Mouse (Mus musculus): Measurements from ENCODE around the gene Nbl1.

Gene Nbl1

GRCm38 (mm10) chr4:139092356-139093195 is at the start of gene Nbl1:
Nbl1 (minus strand) TSS chr4:139092993.
- no peak for DNase-seq (ENCODE audit: low spot score)

- DNase-seq (ENCODE audit: low spot score), result no peak
Measured at GRCm38 (mm10) chr4:139141785-139142184, 49.0 kb upstream of the Nbl1 start.

GRCm38 (mm10) chr4:139140267-139140666 is 47.5 kb upstream of the Nbl1 start:
- no peak for DNase-seq (ENCODE audit: low spot score)

DNA sequence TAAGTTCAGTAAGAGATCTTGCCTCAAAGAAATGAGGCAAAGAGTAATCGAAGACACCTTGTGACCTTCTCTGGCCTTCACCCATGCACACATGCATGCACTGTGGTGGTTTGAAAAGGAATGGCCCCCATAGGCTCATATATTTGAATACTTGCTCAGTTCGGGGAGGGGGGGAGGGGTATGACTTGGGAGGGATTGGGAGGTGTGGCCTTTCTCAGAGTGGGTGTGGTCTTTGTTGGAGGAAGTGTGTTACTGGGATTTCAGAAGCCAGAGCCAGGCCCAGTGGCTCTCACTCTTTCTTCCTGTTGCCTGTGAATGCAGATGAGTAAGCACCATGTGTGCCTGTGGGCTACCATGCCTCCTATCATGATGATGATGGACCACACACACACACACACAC is 43.2 kb upstream of the Nbl1 start:
- DNase-seq (ENCODE audit: low spot score), result no peak

DNA sequence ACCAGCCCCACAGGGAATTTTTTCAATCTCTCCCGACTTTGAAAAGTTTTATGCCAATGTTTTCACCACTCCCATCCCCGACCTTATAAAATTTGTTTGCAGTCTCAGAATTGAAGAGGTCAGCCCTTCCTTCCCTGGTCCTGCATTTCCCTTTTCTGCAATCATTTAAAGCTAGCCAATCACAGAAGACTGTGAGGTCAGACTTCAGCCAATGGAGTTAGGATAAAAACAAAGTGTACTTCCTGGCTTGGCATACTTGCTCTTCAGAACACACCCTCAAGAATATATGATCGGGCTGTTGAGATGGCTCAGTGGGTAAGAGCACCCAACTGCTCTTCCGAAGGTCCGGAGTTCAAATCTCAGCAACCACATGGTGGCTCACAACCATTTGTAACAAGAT is 40.3 kb upstream of the Nbl1 start:
- no peak for DNase-seq (ENCODE audit: low spot score)

DNA sequence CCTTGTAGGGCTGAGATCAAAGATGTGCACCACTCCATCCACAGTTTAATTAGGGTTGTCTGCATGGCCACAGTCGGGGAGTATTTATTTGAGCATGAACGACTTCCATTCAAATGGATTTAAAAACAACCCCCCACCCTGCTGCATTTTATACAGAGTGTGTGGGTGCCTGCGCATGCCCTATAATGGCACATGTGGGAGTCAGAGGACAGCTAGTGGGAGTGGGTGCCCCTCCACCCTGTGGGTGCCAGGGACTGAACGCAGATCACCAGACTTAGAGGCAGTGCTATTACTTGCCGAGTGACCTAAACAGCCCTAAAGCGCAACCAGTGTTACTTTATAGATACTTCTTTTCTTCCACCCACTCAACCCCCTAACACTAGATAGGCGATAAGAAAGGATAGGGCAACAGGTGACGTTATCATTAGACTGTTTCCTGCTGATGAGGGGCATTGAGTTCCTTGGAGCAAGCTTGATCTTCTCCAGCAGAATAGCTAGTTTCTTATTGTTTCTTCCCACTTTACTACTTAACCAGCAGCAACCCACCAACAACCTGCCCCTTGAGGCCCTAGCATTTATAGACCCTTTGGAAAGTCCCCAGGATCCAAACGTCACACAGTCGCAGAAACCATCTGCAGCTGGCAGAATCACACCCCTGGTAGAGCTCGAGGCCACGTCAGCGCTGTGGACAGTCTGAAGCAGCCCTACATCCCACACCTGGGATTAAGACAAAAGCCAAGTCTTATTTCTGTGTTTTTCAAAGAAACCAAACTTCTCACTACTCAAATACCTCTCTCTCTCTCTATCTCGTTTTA is 39.3 kb upstream of the Nbl1 start:
- no peak for DNase-seq (ENCODE audit: low spot score)

DNA sequence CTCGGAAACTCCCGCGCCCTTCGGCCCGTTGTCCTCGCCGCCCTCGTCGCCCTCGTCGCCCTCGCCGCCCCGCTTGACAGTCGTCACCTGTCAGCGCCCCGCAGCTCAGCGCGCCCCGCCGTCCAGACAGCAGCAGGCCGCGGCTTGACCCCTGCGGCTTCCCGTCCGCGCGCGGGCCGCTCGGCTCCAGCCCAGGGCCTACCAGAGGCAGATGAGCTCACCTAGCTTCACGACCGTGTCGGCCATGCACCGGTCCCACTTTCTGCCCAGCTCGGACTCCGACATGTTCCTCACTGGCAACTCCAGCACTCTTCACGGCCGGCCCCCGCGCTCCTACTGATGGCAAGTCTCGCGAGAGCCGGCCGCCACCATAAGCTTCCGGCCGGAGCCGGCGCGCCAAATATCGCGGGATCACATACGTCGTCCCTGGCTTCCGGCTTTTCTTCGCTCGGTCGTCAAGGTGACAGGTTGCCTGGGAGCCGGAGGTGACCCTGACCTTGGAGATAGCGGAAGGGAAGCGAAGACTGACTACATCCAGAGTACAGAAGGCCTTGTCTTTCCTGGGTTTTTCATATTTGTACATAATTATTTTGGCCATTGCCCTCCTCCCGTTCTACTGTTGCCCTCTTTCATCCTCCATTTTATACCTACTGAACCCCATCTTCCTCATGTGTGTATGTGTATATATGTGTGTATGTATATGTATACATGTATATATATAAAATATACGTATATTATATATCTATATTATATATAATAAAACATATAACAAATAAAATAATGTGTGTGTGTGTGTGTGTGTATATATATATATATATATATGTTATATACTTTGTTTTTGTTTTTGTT is 38.1 kb upstream of the Nbl1 start, which contains the start of gene Minos1:
Minos1 (minus strand) TSS at position 413 of the 849 bp plus-strand sequence.
- peak; percentile 98 for DNase-seq (ENCODE audit: low spot score)

DNA sequence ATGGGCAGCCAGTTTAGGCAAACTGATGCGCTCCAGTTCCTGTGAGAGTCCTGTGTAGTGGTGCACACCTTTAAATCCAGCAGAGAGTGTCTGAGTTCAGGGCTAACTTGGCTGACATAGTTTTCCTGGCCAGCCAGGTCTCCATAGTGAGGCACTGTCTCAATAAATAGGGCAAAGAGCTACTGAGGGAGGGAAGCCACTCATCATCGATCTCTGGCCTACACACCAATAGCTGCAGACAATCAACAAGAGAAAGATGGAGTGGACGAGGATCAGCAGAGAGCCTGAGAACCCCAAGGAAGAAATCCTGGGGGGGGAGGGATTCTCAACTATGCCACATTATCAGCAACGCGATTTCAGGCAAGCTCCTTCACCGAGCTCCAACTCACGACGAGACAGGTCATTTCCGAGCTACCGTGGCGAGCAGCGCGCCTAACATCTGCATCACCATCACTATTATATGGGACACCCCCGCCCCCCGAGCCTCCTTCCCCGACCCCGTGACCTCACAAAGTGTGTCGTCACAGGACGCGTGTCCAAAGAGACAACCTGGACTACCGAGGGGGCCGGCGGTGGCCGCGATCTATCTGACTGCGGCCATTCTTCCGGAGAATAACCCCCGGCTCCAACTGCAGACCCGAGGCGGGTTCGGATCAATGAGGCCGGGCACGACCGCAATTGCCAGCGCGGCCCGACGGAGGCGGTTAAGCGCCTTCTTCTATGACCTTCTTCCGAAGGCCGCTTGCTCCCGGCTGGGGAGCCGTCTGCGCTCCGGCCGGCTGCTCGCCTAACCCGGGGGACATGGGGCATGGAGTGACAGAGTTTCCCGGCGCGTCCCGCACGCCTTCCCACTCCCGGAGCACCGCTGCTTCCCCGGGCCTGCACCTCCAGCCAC is 37.3 kb upstream of the Nbl1 start:
- peak; percentile 52 for DNase-seq (ENCODE audit: low spot score)

- no peak for DNase-seq (ENCODE audit: low spot score)
Measured at GRCm38 (mm10) chr4:139126475-139126874, 33.7 kb upstream of the Nbl1 start.

GRCm38 (mm10) chr4:139124940-139125339 is 32.1 kb upstream of the Nbl1 start:
- DNase-seq (ENCODE audit: low spot score), result no peak

DNA sequence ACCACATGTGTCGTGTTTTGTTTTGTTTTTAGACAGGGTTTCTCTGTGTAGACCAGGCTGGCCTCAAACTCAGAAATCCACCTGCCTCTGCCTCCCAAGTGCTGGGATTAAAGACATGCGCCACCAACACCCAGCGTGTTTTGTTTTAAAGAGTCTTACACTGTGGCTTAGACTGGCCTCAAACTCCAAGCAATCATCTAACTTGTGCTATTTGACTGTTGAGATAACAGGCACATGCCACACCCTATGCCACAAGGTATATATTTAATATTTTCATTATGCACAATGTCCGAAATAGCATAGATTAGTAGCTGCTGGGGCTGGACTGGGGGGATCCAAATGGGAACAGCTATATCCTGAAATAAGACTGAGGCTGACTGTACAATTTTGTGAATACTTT is 29.8 kb upstream of the Nbl1 start:
- no peak for DNase-seq (ENCODE audit: low spot score)

DNA sequence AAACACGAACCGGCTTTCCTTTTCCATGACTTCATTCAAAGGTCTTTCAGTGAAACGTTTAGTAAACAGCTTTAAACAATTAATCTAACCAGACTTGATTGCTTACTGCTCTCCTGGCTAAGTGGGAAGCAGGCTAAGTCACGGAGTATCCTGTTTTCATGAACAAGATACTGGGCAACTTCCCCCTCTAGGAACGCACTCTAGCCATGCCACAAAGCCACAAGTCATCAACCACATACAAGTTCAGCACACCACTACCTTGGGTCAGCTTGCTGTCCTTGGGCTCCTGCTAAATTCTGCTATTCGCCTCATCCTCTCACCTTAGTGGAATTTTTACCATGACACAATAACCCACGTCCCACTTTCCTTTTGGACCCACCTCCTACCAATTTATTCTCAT is 28.2 kb upstream of the Nbl1 start:
- DNase-seq (ENCODE audit: low spot score), result no peak

DNA sequence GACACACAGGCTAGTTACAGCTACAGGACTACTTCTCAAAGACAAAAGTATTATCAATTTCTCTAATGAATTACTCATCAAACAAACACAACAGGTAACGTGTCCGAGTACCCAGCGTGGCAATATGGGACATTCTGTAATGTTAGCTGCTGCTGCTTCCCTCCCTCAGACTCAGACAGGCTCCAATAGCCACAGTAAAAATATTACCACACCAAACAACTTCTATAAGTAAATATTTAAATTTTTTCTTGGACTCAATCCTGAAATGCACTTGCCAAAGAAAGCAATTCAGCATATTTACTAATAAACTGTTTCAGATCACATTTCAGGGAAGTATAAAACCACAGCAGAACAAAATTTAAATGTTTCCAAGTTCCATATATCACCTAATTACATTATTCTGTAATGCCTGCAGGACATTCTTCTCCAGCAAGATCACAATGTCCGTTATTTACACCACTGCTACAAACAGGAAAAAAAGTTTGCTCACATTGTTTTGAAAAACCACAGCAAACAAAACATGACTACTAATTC is 27.6 kb upstream of the Nbl1 start:
- DNase-seq (ENCODE audit: low spot score), result no peak

DNA sequence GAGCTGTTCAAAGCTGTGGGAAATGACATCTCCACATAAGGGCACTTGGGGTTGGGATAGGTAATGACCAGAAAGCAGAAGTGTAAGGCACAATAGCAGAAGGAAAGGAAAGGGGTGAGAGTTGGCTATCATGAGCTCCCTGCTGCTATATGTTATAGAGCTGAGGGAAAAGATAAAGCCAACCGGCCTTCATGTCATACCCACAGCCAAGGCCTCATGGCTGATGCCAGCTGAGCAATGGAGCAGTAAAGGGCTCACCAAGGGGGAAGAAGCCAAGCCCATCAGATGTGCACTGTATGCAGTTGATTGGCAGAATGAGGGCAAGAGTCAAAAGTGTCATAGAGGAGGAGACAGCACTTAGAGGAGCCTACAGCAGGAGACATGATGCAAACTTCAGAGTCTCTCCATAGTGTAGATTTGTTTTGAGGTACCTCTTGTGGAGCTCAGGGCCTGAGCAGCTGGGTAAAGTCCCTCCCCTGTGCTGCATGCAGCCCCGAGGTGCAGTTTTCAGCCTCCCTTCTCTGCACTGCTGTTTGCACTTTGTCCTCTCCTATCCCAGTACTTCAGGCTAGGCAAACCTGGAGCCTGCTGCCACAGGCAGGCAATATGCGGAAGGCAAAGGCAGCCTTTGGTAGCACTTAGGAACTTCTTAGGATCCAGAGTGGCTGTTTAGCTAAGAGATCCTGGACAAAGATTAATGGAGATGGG is 23.7 kb upstream of the Nbl1 start:
- DNase-seq (ENCODE audit: low spot score), result peak; percentile 39

DNA sequence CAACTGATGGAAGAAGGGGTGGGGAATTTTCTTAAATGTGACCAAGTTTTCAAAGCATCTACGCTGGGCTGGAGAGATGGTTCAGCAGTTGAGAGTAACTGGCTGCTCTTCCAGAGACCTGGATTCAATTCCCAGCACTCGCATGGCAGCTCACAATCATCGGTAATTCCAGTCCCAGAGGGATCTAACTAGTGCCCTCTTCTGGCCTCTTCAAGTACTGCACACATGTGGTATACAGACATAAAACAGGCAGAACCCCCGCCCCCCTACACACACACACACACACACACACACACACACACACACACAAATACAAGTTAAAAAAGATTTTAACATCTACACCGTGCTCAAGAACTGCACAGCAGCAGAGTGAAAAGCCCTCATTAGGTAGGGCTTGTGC is 22.9 kb upstream of the Nbl1 start:
- no peak for DNase-seq (ENCODE audit: low spot score)

DNA sequence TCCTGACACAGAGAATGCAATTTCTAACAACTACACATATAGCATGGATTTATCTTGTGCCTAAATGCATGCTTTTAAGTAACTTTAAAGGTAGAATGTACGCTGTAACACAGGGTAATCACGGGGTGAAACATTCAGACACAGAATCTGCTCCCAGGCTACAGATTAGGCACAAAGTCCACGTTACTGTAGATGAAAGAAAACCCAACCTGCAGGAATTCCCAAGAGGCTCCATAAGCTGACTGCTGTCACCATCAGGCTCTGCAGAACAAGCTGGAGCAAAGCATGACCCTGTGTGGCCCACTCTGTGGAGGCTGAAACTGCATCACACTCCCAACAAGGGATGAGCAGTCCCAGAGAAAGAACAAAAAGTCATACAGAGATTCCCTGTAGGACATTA is 19.7 kb upstream of the Nbl1 start:
- no peak for DNase-seq (ENCODE audit: low spot score)

- no peak for DNase-seq (ENCODE audit: low spot score)
Measured at GRCm38 (mm10) chr4:139111421-139111820, 18.6 kb upstream of the Nbl1 start.

- DNase-seq (ENCODE audit: low spot score), result no peak
Measured at GRCm38 (mm10) chr4:139110858-139111257, 18.1 kb upstream of the Nbl1 start.

DNA sequence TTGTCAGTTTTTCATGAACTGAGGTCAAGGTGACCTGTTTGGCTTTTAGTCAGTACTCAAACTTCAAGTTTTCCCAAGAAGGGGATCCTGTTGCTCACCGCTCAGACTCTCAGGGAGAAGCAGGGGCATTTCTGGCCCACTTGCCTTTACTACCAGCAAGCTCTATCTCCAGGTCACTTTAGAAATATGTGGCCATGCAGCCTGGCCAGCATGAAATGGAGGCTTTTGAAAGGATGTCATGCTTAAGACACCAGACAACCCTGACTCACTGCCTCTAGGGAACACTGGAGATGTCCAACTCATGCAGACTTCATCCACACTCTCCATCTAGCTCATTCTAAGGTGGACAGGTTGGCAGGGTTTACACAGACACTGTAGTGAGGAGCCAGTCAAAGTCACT is 12.7 kb upstream of the Nbl1 start:
- no peak for DNase-seq (ENCODE audit: low spot score)

DNA sequence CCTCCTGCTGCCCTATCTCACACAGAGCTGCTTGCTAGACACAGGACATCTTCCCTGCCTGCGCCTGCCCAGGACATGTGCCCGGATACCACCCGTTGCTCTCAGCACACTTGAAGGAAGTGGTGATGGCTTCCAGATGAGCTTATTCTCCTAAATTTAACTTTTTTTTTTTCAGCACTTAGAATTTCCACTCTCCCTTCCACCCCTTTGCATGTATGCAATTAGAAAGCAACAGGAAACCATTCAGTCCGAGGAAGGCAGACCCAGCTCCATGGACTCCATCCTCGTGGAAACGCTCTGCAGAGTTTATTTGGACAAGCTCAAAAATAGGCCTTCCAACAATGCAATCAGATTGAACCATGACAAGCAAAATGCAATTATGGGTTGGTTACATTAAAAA is 8.8 kb upstream of the Nbl1 start:
- DNase-seq (ENCODE audit: low spot score), result no peak
